Mouse (Mus musculus): Measurements from ENCODE around the gene Rnpep. TPM values are rescaled to one million over a fixed set of nuclear protein-coding genes. Genes with fewer than 3 reads are reported as not detected.

The Rnpep gene
- 87.9 and 93.5 TPM in 2 replicates for polyA plus RNA-seq (2015; fragmentation: Nextera tagmentation; extraction: Ambion mirVana)

GRCm38 (mm10) chr1:135283826-135284291 is at the start of gene Rnpep:
TSS of gene Rnpep (minus strand) at chr1:135284084.
- H3K27me3 ChIP-seq: no peaks in the 10 kb centered on the region
- under 1% methylated on average over 39 of the region's 39 CpGs for WGBS
- H3K9me3 ChIP-seq: no peaks in the 10 kb centered on the region
- H3K9ac ChIP-seq: peak within 1 kb of the TSS; percentile 89
- H3K36me3 ChIP-seq: peaks cover 11% of the 10 kb centered on the region
- peaks cover 19% of the 10 kb centered on the region; the same call in 1 of the 2 replicates for H3K4me1 ChIP-seq
- peak within 1 kb of the TSS; percentile 89 for H3K27ac ChIP-seq
- H3K4me2 ChIP-seq: peak within 1 kb of the TSS; percentile 68
- H3K4me3 ChIP-seq: peak within 1 kb of the TSS; percentile 73
- ATAC-seq (ENCODE audit: insufficient number of reproducible peaks, insufficient read depth, low FRiP score, low TSS enrichment, low read depth): peak; percentile 74

GRCm38 (mm10) chr1:135330578-135330977 is 46.7 kb upstream of the Rnpep start:
- H3K4me1 ChIP-seq: no peaks in the 10 kb centered on the region; the same call in 1 of the 2 replicates
- no peak overlapping the region for H3K27ac ChIP-seq
- H3K27me3 ChIP-seq: no peaks in the 10 kb centered on the region
- no peaks in the 10 kb centered on the region for H3K9me3 ChIP-seq
- H3K9ac ChIP-seq: no peak overlapping the region
- ATAC-seq (ENCODE audit: insufficient number of reproducible peaks, insufficient read depth, low FRiP score, low TSS enrichment, low read depth): no peak
- H3K4me2 ChIP-seq: no peak overlapping the region
- H3K4me3 ChIP-seq: no peak overlapping the region
- H3K36me3 ChIP-seq: no peaks in the 10 kb centered on the region
- WGBS: 58% methylated on average over 6 of the region's 6 CpGs

DNA sequence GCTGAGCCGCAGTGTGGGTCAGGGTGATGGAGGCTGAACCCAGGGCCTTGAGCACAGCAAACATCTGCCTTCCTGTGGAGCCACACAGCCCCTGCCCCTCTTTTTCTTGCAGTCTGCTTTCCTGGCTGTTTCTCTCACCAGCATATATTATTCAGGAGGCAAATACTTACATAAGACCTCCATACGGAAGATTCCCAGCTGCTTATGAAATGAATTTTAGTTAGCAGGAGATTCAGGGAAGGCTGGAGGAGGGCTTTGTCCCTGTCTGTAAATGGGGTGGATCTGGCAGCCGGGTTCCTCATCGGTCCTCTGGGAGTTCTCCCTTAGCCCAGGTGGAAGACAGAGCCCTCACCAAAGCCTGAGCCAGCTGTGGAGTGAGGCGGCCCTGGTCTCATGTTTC is 44.5 kb upstream of the Rnpep start:
- Histone ChIP-seq H3K4me1 (peaks cover 21% of the 10 kb centered on the region), H3K4me3 (no peak overlapping the region), H3K9ac (no peak overlapping the region), H3K27me3 (no peaks in the 10 kb centered on the region), H3K27ac (no peak overlapping the region), H3K36me3 (no peaks in the 10 kb centered on the region), H3K9me3 (no peaks in the 10 kb centered on the region), H3K4me2 (no peak overlapping the region)
- ATAC-seq (ENCODE audit: insufficient number of reproducible peaks, insufficient read depth, low FRiP score, low TSS enrichment, low read depth): no peak
- WGBS: 55% methylated on average over 5 of the region's 5 CpGs

DNA sequence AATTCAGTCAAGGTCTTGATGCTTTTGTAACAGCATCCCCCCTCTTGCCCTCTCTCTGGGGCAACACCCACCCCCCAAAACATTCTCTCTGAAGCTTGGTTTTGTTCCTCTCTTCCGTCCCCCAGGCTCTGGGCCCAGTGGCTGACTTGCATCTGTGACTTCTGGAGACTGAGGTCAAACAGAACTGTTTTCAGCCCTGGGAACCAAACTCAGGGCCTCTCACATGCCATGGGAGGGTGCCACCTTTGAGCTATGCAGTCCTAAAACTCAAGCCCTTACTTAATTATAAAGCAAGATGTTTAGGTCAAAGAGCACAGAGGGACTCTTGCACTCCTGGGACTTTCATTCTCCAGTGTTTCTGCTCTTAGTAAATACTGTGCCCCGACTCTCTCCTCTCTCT is 42.0 kb upstream of the Rnpep start:
- Histone ChIP-seq H3K9me3 (no peaks in the 10 kb centered on the region), H3K27ac (no peak overlapping the region), H3K9ac (no peak overlapping the region), H3K4me1 (peaks cover 23% of the 10 kb centered on the region), H3K4me2 (no peak overlapping the region), H3K36me3 (no peaks in the 10 kb centered on the region), H3K27me3 (no peaks in the 10 kb centered on the region), H3K4me3 (no peak overlapping the region)
- WGBS: 83% methylated on average over 2 of the region's 2 CpGs
- no peak for ATAC-seq (ENCODE audit: insufficient number of reproducible peaks, insufficient read depth, low FRiP score, low TSS enrichment, low read depth)

DNA sequence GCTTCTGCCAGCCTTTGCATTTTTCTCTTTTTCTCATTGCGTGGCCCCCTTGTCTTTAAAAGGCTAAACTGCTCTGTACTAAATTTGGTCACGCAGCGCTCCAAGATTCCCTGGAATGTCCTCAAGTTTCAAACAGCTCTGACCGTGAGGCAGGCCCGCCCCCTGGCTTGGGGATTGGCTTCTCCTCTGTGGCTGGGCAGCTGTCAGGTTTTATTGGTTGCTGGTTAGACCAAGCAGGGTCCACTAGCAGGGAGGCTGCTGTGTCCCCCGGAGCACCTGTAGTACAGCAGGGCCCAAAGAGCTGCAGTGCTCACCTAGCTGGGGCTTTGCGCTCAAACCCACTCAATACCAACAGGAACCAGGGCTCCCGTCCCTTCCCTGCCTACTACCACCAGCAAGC is 40.7 kb upstream of the Rnpep start, which contains the start of gene Lmod1:
TSS of gene Lmod1 (plus strand) at position 237 of the 400 bp plus-strand sequence.
- H3K9me3 ChIP-seq: no peaks in the 10 kb centered on the region
- peaks cover 23% of the 10 kb centered on the region for H3K4me1 ChIP-seq
- 7% methylated on average over 8 of the region's 8 CpGs for WGBS
- peak within 1 kb of the TSS; percentile 62 for H3K27ac ChIP-seq
- peaks cover 3% of the 10 kb centered on the region; the same call in 1 of the 2 replicates for H3K27me3 ChIP-seq
- peak within 1 kb of the TSS; percentile 50 for H3K4me2 ChIP-seq
- peak within 1 kb of the TSS; percentile 52 for H3K9ac ChIP-seq
- H3K36me3 ChIP-seq: no peaks in the 10 kb centered on the region
- peak within 1 kb of the TSS; percentile 14 for H3K4me3 ChIP-seq
- peak; percentile 80 for ATAC-seq (ENCODE audit: insufficient number of reproducible peaks, insufficient read depth, low FRiP score, low TSS enrichment, low read depth)

- no peak for ATAC-seq (ENCODE audit: insufficient number of reproducible peaks, insufficient read depth, low FRiP score, low TSS enrichment, low read depth)
- no peak overlapping the region for H3K4me3 ChIP-seq
- no peaks in the 10 kb centered on the region for H3K36me3 ChIP-seq
- H3K27me3 ChIP-seq: peaks cover 3% of the 10 kb centered on the region; the same call in 1 of the 2 replicates
- peaks cover 23% of the 10 kb centered on the region for H3K4me1 ChIP-seq
- no peak overlapping the region for H3K27ac ChIP-seq
- H3K4me2 ChIP-seq: no peak overlapping the region
- H3K9ac ChIP-seq: no peak overlapping the region
- WGBS: 72% methylated on average over 7 of the region's 7 CpGs
- H3K9me3 ChIP-seq: no peaks in the 10 kb centered on the region
Measured at GRCm38 (mm10) chr1:135323367-135323901, 39.5 kb upstream of the Rnpep start.

- Histone ChIP-seq H3K9me3 (no peaks in the 10 kb centered on the region), H3K27ac (peak within 1 kb of the TSS; percentile 86), H3K4me3 (peak within 1 kb of the TSS; percentile 96), H3K27me3 (no peaks in the 10 kb centered on the region), H3K9ac (peak within 1 kb of the TSS; percentile 99), H3K4me2 (peak within 1 kb of the TSS; percentile 85), H3K36me3 (peaks cover 21% of the 10 kb centered on the region), H3K4me1 (peaks cover 17% of the 10 kb centered on the region)
- ATAC-seq (ENCODE audit: insufficient number of reproducible peaks, insufficient read depth, low FRiP score, low TSS enrichment, low read depth): peak; percentile 99
- under 1% methylated on average over 51 of the region's 51 CpGs for WGBS
Measured at GRCm38 (mm10) chr1:135313284-135314031, 29.6 kb upstream of the Rnpep start, which contains the start of gene Timm17a. TSS of gene Timm17a (minus strand) at chr1:135313778.

GRCm38 (mm10) chr1:135312201-135312600 is 28.3 kb upstream of the Rnpep start:
- H3K4me2 ChIP-seq: peak overlapping the region; percentile 85
- H3K36me3 ChIP-seq: peaks cover 34% of the 10 kb centered on the region
- peak overlapping the region; percentile 96 for H3K4me3 ChIP-seq
- no peak overlapping the region for H3K27ac ChIP-seq
- no peaks in the 10 kb centered on the region for H3K27me3 ChIP-seq
- no peak for ATAC-seq (ENCODE audit: insufficient number of reproducible peaks, insufficient read depth, low FRiP score, low TSS enrichment, low read depth)
- H3K9ac ChIP-seq: peak overlapping the region; percentile 99
- H3K4me1 ChIP-seq: peaks cover 17% of the 10 kb centered on the region
- WGBS: 88% methylated on average over 4 of the region's 4 CpGs
- no peaks in the 10 kb centered on the region for H3K9me3 ChIP-seq

GRCm38 (mm10) chr1:135311356-135311755 is 27.5 kb upstream of the Rnpep start:
- H3K27ac ChIP-seq: no peak overlapping the region
- no peaks in the 10 kb centered on the region for H3K9me3 ChIP-seq
- no peak overlapping the region for H3K4me2 ChIP-seq
- WGBS: 69% methylated on average over 6 of the region's 6 CpGs
- no peak for ATAC-seq (ENCODE audit: insufficient number of reproducible peaks, insufficient read depth, low FRiP score, low TSS enrichment, low read depth)
- H3K4me1 ChIP-seq: peaks cover 17% of the 10 kb centered on the region
- H3K36me3 ChIP-seq: peaks cover 41% of the 10 kb centered on the region
- no peaks in the 10 kb centered on the region for H3K27me3 ChIP-seq
- H3K4me3 ChIP-seq: no peak overlapping the region
- no peak overlapping the region for H3K9ac ChIP-seq

GRCm38 (mm10) chr1:135290908-135291307 is 7.0 kb upstream of the Rnpep start:
- H3K4me3 ChIP-seq: no peak overlapping the region
- H3K36me3 ChIP-seq: peaks cover 21% of the 10 kb centered on the region
- no peaks in the 10 kb centered on the region for H3K27me3 ChIP-seq
- 0 out of 2 replicates have a peak, but pooled peaks cover 3% of the 10 kb centered on the region for H3K4me1 ChIP-seq
- ATAC-seq (ENCODE audit: insufficient number of reproducible peaks, insufficient read depth, low FRiP score, low TSS enrichment, low read depth): no peak
- H3K9me3 ChIP-seq: no peaks in the 10 kb centered on the region
- H3K27ac ChIP-seq: no peak overlapping the region
- 71% methylated on average over 5 of the region's 5 CpGs for WGBS
- H3K4me2 ChIP-seq: no peak overlapping the region
- H3K9ac ChIP-seq: no peak overlapping the region

GRCm38 (mm10) chr1:135286311-135286710 is 2.4 kb upstream of the Rnpep start:
- 58% methylated on average over 2 of the region's 2 CpGs for WGBS
- Histone ChIP-seq H3K4me1 (peaks cover 20% of the 10 kb centered on the region; the same call in 1 of the 2 replicates), H3K4me2 (no peak overlapping the region), H3K27me3 (no peaks in the 10 kb centered on the region), H3K36me3 (no peaks in the 10 kb centered on the region), H3K4me3 (no peak overlapping the region), H3K27ac (no peak overlapping the region), H3K9ac (no peak overlapping the region), H3K9me3 (no peaks in the 10 kb centered on the region)
- ATAC-seq (ENCODE audit: insufficient number of reproducible peaks, insufficient read depth, low FRiP score, low TSS enrichment, low read depth): no peak

Data from embryonic facial prominence, embryonic 13.5 days (tissue).